ENCODE assay signal across 11 mouse cellular contexts in the genomic region with DNA sequence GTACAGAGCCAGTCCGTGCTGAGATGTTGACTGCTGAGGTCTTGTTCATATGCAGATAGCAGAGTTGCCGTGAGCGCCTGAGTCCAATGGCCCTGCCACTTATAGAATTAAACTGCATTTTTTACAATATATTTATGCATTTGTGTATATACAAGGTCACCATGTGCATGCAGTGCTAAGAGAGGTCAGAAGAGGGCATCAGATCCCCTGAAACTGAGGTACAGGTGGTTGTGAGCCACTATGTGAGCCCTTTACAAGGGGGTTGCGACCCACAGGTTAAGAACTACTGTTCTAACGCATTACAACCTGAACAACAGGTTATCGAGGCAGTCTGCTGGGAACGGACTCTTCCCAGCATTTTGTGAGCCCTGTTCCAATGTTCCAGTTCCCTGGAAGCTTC.
DNase-seq lines count a peak whose midpoint lies in the region; ATAC-seq and TF ChIP-seq lines count a peak whose summit lies in the region.
"Had no signal": no experiment of that assay in that cellular context is flagged by ENCODE, and none has a peak within 500 bp of the region (broad histone marks: within the 10 kb centered on the region; RNA-seq: fewer than 3 reads in every experiment).

No protein-coding gene starts in this region.

- no peak overlapping the region for H3K27ac ChIP-seq in heart, postnatal 0 days (ENCODE audit: low read depth)
- H3K27ac ChIP-seq: hindbrain, embryonic 15.5 days; limb, embryonic 15.5 days had no signal

- peak; percentile 48 for TF ChIP-seq CTCF in heart, postnatal 0 days (IDR thresholded peaks at IDR 0.05; ENCODE audit: low read depth)

- H3K9me3 ChIP-seq in heart, postnatal 0 days (replicated peaks; ENCODE audit: control insufficient read depth, low read length), result no peaks in the 10 kb centered on the region
- H3K9me3 ChIP-seq: hindbrain, embryonic 15.5 days; limb, embryonic 15.5 days had no signal

- no peak overlapping the region for H3K4me3 ChIP-seq in heart, postnatal 0 days (ENCODE audit: low read depth, low read length)
- H3K4me3 ChIP-seq: hindbrain, embryonic 15.5 days; limb, embryonic 15.5 days had no signal

- H3K9ac ChIP-seq in heart, postnatal 0 days (replicated peaks; ENCODE audit: low read depth, low read length), result no peak overlapping the region
- H3K9ac ChIP-seq: hindbrain, embryonic 15.5 days; limb, embryonic 15.5 days had no signal

- no peak for ATAC-seq in heart, postnatal 0 days (ENCODE audit: insufficient read depth, low read depth)

- no peaks in the 10 kb centered on the region for H3K27me3 ChIP-seq in heart, postnatal 0 days (ENCODE audit: control insufficient read depth, insufficient read depth, low read length)
- H3K27me3 ChIP-seq: hindbrain, embryonic 15.5 days; limb, embryonic 15.5 days had no signal

- no peaks in the 10 kb centered on the region for H3K36me3 ChIP-seq in heart, postnatal 0 days (replicated peaks; ENCODE audit: control insufficient read depth, insufficient read depth, low read length)
- H3K36me3 ChIP-seq: hindbrain, embryonic 15.5 days; limb, embryonic 15.5 days had no signal

- 61% methylated on average over 7 of the region's 7 CpGs for WGBS in heart, postnatal 0 days

- no peak overlapping the region for H3K4me2 ChIP-seq in heart, postnatal 0 days (ENCODE audit: low read depth, low read length)
- H3K4me2 ChIP-seq: hindbrain, embryonic 15.5 days; limb, embryonic 15.5 days had no signal

- DNase-seq in heart, postnatal 0 days (ENCODE audit: low spot score), result no peak
- no peak for DNase-seq in heart, adult 9 months (ENCODE audit: low spot score in 2 of 2)
- peak; percentile 10 for DNase-seq in lung, postnatal 14 days
- no peak for DNase-seq in lung, postnatal 4 days
- DNase-seq in brain, adult 2 months (ENCODE audit: low read depth, low spot score), result peak; percentile 19
- peak; percentile 36 for DNase-seq in thymus, postnatal 14 days
- DNase-seq in right cerebral cortex, postnatal 14 days, result no peak
- no peak for DNase-seq in urinary bladder, postnatal 4 days (ENCODE audit: low spot score in 2 of 2)
- DNase-seq: gastrocnemius, postnatal 14 days had no signal

- H3K4me1 ChIP-seq in heart, postnatal 0 days (ENCODE audit: control insufficient read depth, insufficient read depth), result no peaks in the 10 kb centered on the region
- H3K4me1 ChIP-seq: hindbrain, embryonic 15.5 days; limb, embryonic 15.5 days had no signal

- no peak for TF ChIP-seq EP300 in heart, postnatal 0 days (IDR thresholded peaks at IDR 0.05; ENCODE audit: low read depth)

Comparison
In these comparisons a context has a peak if more than half of its experiments do, and no peak if none do; other contexts are left out.
1. DNase-seq: peak in lung, postnatal 14 days (single experiment), brain, adult 2 months (single experiment) and thymus, postnatal 14 days (single experiment); none in heart, postnatal 0 days (single experiment), heart, adult 9 months (0 of 2), lung, postnatal 4 days (0 of 2), right cerebral cortex, postnatal 14 days (single experiment) and urinary bladder, postnatal 4 days (0 of 2).